Mouse (Mus musculus): ENCODE measurements at regions not wholly inside any gene's neighbourhood (a gene's known extent, or its start where the extent isn't known, plus 50 kb on each side); places are given as distances from the start of the nearest gene placed in this dataset.

GRCm38 (mm10) chr15:36682159-36682558, 325.4 kb downstream of the Zfp706 start:
- DNase-seq (ENCODE audit: low spot score): no peak
- intact Hi-C loops (cut with DNase I): no loop called here

- intact Hi-C loops (cut with DNase I): no loop called here
- no peak for DNase-seq (ENCODE audit: low spot score)
Measured at GRCm38 (mm10) chr15:36680361-36681140, 327.0 kb downstream of the Zfp706 start.

- no peak for DNase-seq (ENCODE audit: low spot score)
- intact Hi-C loops (cut with DNase I): no loop called here
Measured at GRCm38 (mm10) chr15:36679577-36679976, 328.0 kb downstream of the Zfp706 start.

GRCm38 (mm10) chr15:36669748-36670147, 337.8 kb downstream of the Zfp706 start:
- intact Hi-C loops (cut with DNase I): no loop called here
- DNase-seq (ENCODE audit: low spot score): no peak

- no peak for DNase-seq (ENCODE audit: low spot score)
- intact Hi-C loops (cut with DNase I): no loop called here
Measured at GRCm38 (mm10) chr15:36666566-36666965, 341.0 kb downstream of the Zfp706 start.

- intact Hi-C loops (cut with DNase I): no loop called here
Measured at GRCm38 (mm10) chr15:36664391-36664790, 343.2 kb downstream of the Zfp706 start.

GRCm38 (mm10) chr15:36660986-36661385, 346.6 kb downstream of the Zfp706 start:
- no peak for DNase-seq (ENCODE audit: low spot score)
- intact Hi-C loops (cut with DNase I): no loop called here

More at GRCm38 (mm10) chr15:36664391-36664790, 343.2 kb downstream of the Zfp706 start:
- no peak for DNase-seq (ENCODE audit: low spot score)
